Mouse (Mus musculus) 3134 (cell line): ENCODE data around the gene Zmynd12.

Experiments
- DNase-seq: peaks from one replicate; pipeline ENCODE4 v3.0.0-alpha.2; 2011; ENCODE audit warnings: low spot score; ENCODE audit not compliant: insufficient read length; ENCODE audit errors: extremely low read depth

Gene Zmynd12

DNA sequence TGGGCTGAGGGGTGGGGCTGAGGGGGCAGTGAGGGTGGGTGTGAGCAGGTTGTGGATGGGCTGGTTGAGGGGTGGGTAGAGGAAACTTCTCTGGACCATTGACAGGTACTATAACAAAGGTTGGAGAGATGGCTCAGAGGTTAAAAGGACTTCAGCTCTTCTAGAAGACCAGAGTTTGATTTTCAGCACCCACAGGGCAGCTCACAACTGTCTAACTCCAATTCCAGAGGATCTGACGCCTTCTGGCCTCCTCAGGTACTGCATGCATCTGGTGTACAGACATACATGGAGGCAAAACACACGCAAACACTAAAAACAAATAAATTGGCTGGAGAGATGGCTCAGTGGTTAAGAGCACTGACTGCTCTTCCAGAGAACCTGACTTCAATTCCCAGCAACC is 89.0 kb downstream of the Zmynd12 start:
- DNase-seq = no peak

DNA sequence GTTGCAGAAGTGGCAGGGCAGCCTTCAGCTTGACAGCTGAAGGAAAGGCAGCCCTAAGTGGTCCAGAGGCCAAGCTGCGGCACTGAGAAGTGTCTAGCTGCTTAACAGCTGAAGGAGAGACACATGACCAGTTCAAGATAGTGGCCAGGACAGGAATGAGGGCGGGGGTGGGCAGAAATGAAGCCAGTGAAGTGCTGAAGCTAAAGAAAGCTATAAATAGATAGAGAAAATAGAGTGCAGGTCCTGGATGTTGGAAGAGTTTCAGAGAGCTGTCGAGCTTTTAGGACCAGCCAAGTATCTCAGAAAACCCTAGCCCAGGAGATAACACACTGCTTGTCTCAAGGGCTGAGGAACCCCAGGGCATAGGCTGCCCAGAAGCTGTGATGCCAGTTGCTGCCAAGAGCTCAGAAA is 90.1 kb downstream of the Zmynd12 start:
- no peak for DNase-seq
